Comparison of ENCODE assay signal across 30 mouse cellular contexts in genomic region chr12:28612391-28612790, GRCm38 (mm10). TPM values are rescaled to one million over a fixed set of nuclear protein-coding genes. Genes with fewer than 3 reads are reported as not detected.
DNase-seq lines count a peak whose midpoint lies in the region; ATAC-seq and TF ChIP-seq lines count a peak whose summit lies in the region.
"Had no signal": no experiment of that assay in that cellular context is flagged by ENCODE, and none has a peak within 500 bp of the region (broad histone marks: within the 10 kb centered on the region; RNA-seq: fewer than 3 reads in every experiment).

No protein-coding gene starts in this region.

- H3K27ac ChIP-seq in olfactory bulb, adult 2 months (ENCODE audit: insufficient read depth, low read depth, low read length), result 0 out of 2 replicates have a peak overlapping the region, but pooled peaks have one; percentile 3
- no peak overlapping the region for H3K27ac ChIP-seq in kidney, embryonic 14.5 days (ENCODE audit: low read depth, low read length)
- H3K27ac ChIP-seq: heart, adult 2 months; hindbrain, embryonic 14.5 days; limb, embryonic 12.5 days; liver, embryonic 12.5 days; stomach, embryonic 15.5 days had no signal

- no peak for TF ChIP-seq POLR2A in olfactory bulb, adult 2 months (IDR thresholded peaks at IDR 0.05; ENCODE audit: insufficient read depth, low read depth, low read length)

- H3K9ac ChIP-seq in kidney, embryonic 14.5 days (ENCODE audit: low read depth, low read length), result no peak overlapping the region
- H3K9ac ChIP-seq: hindbrain, embryonic 14.5 days; limb, embryonic 12.5 days; liver, embryonic 12.5 days; lung, embryonic 14.5 days; stomach, embryonic 15.5 days had no signal

- no peaks in the 10 kb centered on the region; the same call in 1 of the 2 replicates for H3K27me3 ChIP-seq in kidney, embryonic 14.5 days (ENCODE audit: control insufficient read depth, insufficient read depth, low read length)
- H3K27me3 ChIP-seq: limb, embryonic 12.5 days; liver, embryonic 12.5 days; stomach, embryonic 15.5 days had no signal

- no peaks in the 10 kb centered on the region for H3K9me3 ChIP-seq in kidney, embryonic 14.5 days (ENCODE audit: control insufficient read depth, low read length)
- H3K9me3 ChIP-seq: limb, embryonic 12.5 days; liver, embryonic 12.5 days; stomach, embryonic 15.5 days had no signal

- no peak overlapping the region for H3K4me3 ChIP-seq in olfactory bulb, adult 2 months (ENCODE audit: insufficient read depth, low read depth, low read length)
- no peak overlapping the region for H3K4me3 ChIP-seq in kidney, embryonic 14.5 days (ENCODE audit: low read length)
- H3K4me3 ChIP-seq: heart, adult 2 months; limb, embryonic 12.5 days; liver, embryonic 12.5 days; stomach, embryonic 15.5 days had no signal

- H3K4me1 ChIP-seq in olfactory bulb, adult 2 months (ENCODE audit: control insufficient read depth, insufficient read depth, low read length), result peaks cover 15% of the 10 kb centered on the region
- no peaks in the 10 kb centered on the region for H3K4me1 ChIP-seq in kidney, embryonic 14.5 days (ENCODE audit: control insufficient read depth, insufficient read depth, low read length)
- H3K4me1 ChIP-seq: liver, embryonic 12.5 days; stomach, embryonic 15.5 days had no signal

- intact Hi-C loops in left cerebral cortex, postnatal 4 days (cut with DNase I), result no loop called here

- no peak for DNase-seq in frontal cortex, postnatal 25 days (ENCODE audit: low spot score in 2 of 2)
- peak; percentile 49 to 54 for DNase-seq in left cerebral cortex, adult 18-20 months (ENCODE audit: low spot score in 2 of 2)
- DNase-seq in left cerebral cortex, postnatal 4 days, result no peak
- no peak for DNase-seq in ovary, postnatal 14 days (ENCODE audit: low spot score)
- DNase-seq: adrenal gland, adult 8-10 months; cerebellum, adult 9-11 months; gastrocnemius, postnatal 25 days; heart, adult 2 months; heart, postnatal 36 days; lung, embryonic 14.5 days; lung, postnatal 36 days; retina, postnatal 1 day had no signal

- peak; percentile 82 for ATAC-seq in frontal cortex, adult (ENCODE audit: low TSS enrichment)
- no peak for ATAC-seq in kidney, embryonic 14.5 days (ENCODE audit: low FRiP score, low TSS enrichment)
- ATAC-seq: CD4-positive, CD25-positive, alpha-beta regulatory T cell, adult 4 months; intestine, postnatal 0 days; liver, embryonic 12.5 days; Patski had no signal

- no peak overlapping the region for H3K4me2 ChIP-seq in kidney, embryonic 14.5 days (replicated peaks; ENCODE audit: low read depth, low read length)
- H3K4me2 ChIP-seq: hindbrain, embryonic 14.5 days; limb, embryonic 12.5 days; liver, embryonic 12.5 days; lung, embryonic 14.5 days; stomach, embryonic 15.5 days had no signal

- no peak for TF ChIP-seq CTCF in olfactory bulb, adult 2 months (IDR thresholded peaks at IDR 0.05; ENCODE audit: insufficient read depth, low read depth, low read length)

- H3K36me3 ChIP-seq in kidney, embryonic 14.5 days (ENCODE audit: control insufficient read depth, insufficient read depth, low read length), result no peaks in the 10 kb centered on the region
- H3K36me3 ChIP-seq: limb, embryonic 12.5 days; liver, embryonic 12.5 days; stomach, embryonic 15.5 days had no signal

- 20% methylated on average over 6 of the region's 6 CpGs for WGBS in olfactory bulb, adult 2 months
- WGBS in kidney, embryonic 14.5 days, result 36% methylated on average over 6 of the region's 6 CpGs

RNA-seq across cellular contexts. Expression of gene Colec11, which starts 10.8 kb away (rescaled TPM):
- total RNA-seq in left cerebral cortex, adult 18-20 months (2021), result under 1 TPM; 0.30 to 0.58 TPM
- under 1 TPM; 0.26 to 0.77 TPM for total RNA-seq in left cerebral cortex, postnatal 4 days (2021)
- polyA plus RNA-seq in olfactory bulb, adult 2 months (2012; ENCODE audit: insufficient read depth, insufficient read length, low replicate concordance, missing spikeins), result not detected in 2 replicates
- polyA plus RNA-seq in kidney, embryonic 14.5 days (2014; fragmentation: Nextera tagmentation; extraction: Ambion mirVana), result 1.9 and 2.6 TPM in 2 replicates
- total RNA-seq: neutrophil, adult 5-6 weeks had no signal
- polyA plus RNA-seq: CD4-positive, CD25-positive, alpha-beta regulatory T cell, adult 4 months; limb, embryonic 12.5 days had no signal

RNA-seq across cellular contexts. Expression of gene Rps7, which starts 23.4 kb away (rescaled TPM):
- total RNA-seq in left cerebral cortex, adult 18-20 months (2021), result 100 to 1,000 TPM; 302 to 311 TPM
- 100 to 1,000 TPM; 462 to 484 TPM for total RNA-seq in left cerebral cortex, postnatal 4 days (2021)
- not detected in 2 replicates for polyA plus RNA-seq in olfactory bulb, adult 2 months (2012; ENCODE audit: insufficient read depth, insufficient read length, low replicate concordance, missing spikeins)
- polyA plus RNA-seq in kidney, embryonic 14.5 days (2014; fragmentation: Nextera tagmentation; extraction: Ambion mirVana), result 959 and 1,233 TPM in 2 replicates

RNA-seq across cellular contexts. Expression of gene Allc, which starts 30.1 kb away (rescaled TPM):
- under 1 TPM; 0.72 to 0.82 TPM for total RNA-seq in left cerebral cortex, adult 18-20 months (2021)
- under 1 TPM; 0.54 to 0.66 TPM for total RNA-seq in left cerebral cortex, postnatal 4 days (2021)
- not detected in 2 replicates for polyA plus RNA-seq in olfactory bulb, adult 2 months (2012; ENCODE audit: insufficient read depth, insufficient read length, low replicate concordance, missing spikeins)
- 0.14 TPM in 1 of 2 replicates, not detected in the other for polyA plus RNA-seq in kidney, embryonic 14.5 days (2014; fragmentation: Nextera tagmentation; extraction: Ambion mirVana)
- total RNA-seq: adrenal gland, adult 8-10 months; ES-E14; gastrocnemius, postnatal 25 days; heart, adult 2 months; heart, postnatal 36 days; megakaryocyte-erythroid progenitor cell, adult 5-6 weeks; neutrophil, adult 5-6 weeks had no signal
- polyA plus RNA-seq: CD4-positive, CD25-positive, alpha-beta regulatory T cell, adult 4 months; embryonic facial prominence, embryonic 14.5 days; heart, embryonic 14.5 days; intestine, postnatal 0 days; kidney, embryonic 16.5 days; large intestine, adult 2 months; limb, embryonic 12.5 days; liver, embryonic 12.5 days; lung, embryonic 14.5 days; Patski; stomach, embryonic 15.5 days; thymus, postnatal 0 days had no signal

RNA-seq across cellular contexts. Expression of gene Rnaseh1, which starts 37.0 kb away (rescaled TPM):
- total RNA-seq in left cerebral cortex, adult 18-20 months (2021), result 10 to 100 TPM; 13.1 to 16.2 TPM
- total RNA-seq in left cerebral cortex, postnatal 4 days (2021), result 10 to 100 TPM; 15.4 to 15.5 TPM
- not detected in 2 replicates for polyA plus RNA-seq in olfactory bulb, adult 2 months (2012; ENCODE audit: insufficient read depth, insufficient read length, low replicate concordance, missing spikeins)
- 27.5 and 31.6 TPM in 2 replicates for polyA plus RNA-seq in kidney, embryonic 14.5 days (2014; fragmentation: Nextera tagmentation; extraction: Ambion mirVana)

Comparison
In these comparisons a context has a peak if more than half of its experiments do, and no peak if none do; other contexts are left out.
1. DNase-seq: peak in left cerebral cortex, adult 18-20 months (2 of 2); none in frontal cortex, postnatal 25 days (0 of 2), left cerebral cortex, postnatal 4 days (single experiment) and ovary, postnatal 14 days (single experiment).